Mouse (Mus musculus) liver, adult 2 months (tissue): ENCODE measurements around the gene Grk1.

Source experiments
- CTCF ChIP-seq: fragments of 200-500 bp; IDR thresholded peaks from 2 replicates; pipeline ENCODE4 v1.5.1; 2011; ENCODE audit warnings: low read depth, low read length, control low read depth
- POLR2A ChIP-seq: fragments of 200-500 bp; IDR thresholded peaks from 2 replicates; pipeline ENCODE4 v1.6.1; 2011; ENCODE audit warnings: low read length, control low read depth; ENCODE audit not compliant: insufficient read depth; ENCODE audit errors: extremely low read depth

DNA sequence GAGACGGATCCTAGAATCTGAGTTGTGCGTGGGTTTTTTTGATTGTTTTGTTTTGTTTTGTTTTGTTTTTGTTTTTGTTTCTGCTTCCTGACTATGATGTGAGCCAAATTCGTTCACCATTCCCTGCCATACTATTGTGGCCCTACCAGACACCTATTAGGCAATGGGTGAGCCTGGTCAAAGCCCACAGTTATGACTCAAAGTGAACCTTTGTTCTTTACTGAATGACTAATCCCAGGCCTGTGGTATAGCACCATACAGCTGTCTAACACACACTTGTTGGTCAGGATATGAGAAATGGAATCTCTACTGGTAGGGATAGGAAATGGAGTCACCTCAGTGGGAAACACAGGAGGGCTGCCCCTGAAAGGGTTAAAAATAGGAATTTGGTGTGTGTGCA is 22.3 kb upstream of the Grk1 start:
- TF ChIP-seq CTCF (no peak), POLR2A (no peak)
